Mouse (Mus musculus): ENCODE data around the gene B4gat1.
"Not testable (repeated sequence)": the region's sequence is repeated elsewhere in the genome, so short reads cannot be mapped to it uniquely, and the experiment has no call there.

Gene B4gat1

GRCm38 (mm10) chr19:5038709-5039156 lies at the start of gene B4gat1, which contains the start of gene AC124502.3:
Gene B4gat1 (plus strand): TSS chr19:5038826.
Gene AC124502.3 (plus strand): TSS chr19:5038891.
- peak; percentile 90 for DNase-seq

- DNase-seq = peak; percentile 82
These were observed 49.6 kb upstream of the B4gat1 start for GRCm38 (mm10) chr19:4989013-4989412.

- DNase-seq = peak; percentile 83
These were observed 49.0 kb upstream of the B4gat1 start for GRCm38 (mm10) chr19:4989434-4990255.

- peak; percentile 68 for DNase-seq
These were observed 48.4 kb upstream of the B4gat1 start, which contains the start of gene Npas4 for GRCm38 (mm10) chr19:4990256-4990625. Gene Npas4 (minus strand): TSS chr19:4990316.

GRCm38 (mm10) chr19:4990716-4991115 lies 47.9 kb upstream of the B4gat1 start:
- DNase-seq = peak; percentile 61

GRCm38 (mm10) chr19:4992371-4992770 lies 46.3 kb upstream of the B4gat1 start:
- no peak for DNase-seq

GRCm38 (mm10) chr19:4992904-4993303 lies 45.7 kb upstream of the B4gat1 start:
- DNase-seq = peak; percentile 72

GRCm38 (mm10) chr19:4994043-4994442 lies 44.6 kb upstream of the B4gat1 start:
- DNase-seq = peak; percentile 54

- DNase-seq = no peak
These were observed 39.0 kb upstream of the B4gat1 start for GRCm38 (mm10) chr19:4999445-5000140.

GRCm38 (mm10) chr19:5001666-5002406 lies 36.8 kb upstream of the B4gat1 start:
- DNase-seq = peak; percentile 84

GRCm38 (mm10) chr19:5003644-5004043 lies 35.0 kb upstream of the B4gat1 start:
- DNase-seq = not testable (repeated sequence)

GRCm38 (mm10) chr19:5004925-5005324 lies 33.7 kb upstream of the B4gat1 start:
- DNase-seq = no peak

GRCm38 (mm10) chr19:5013138-5013537 lies 25.5 kb upstream of the B4gat1 start:
- DNase-seq = no peak

GRCm38 (mm10) chr19:5014961-5015398 lies 23.6 kb upstream of the B4gat1 start:
- no peak for DNase-seq

- no peak for DNase-seq
These were observed 22.3 kb upstream of the B4gat1 start for GRCm38 (mm10) chr19:5016221-5016742.

- peak; percentile 71 for DNase-seq
These were observed 21.8 kb upstream of the B4gat1 start for GRCm38 (mm10) chr19:5016782-5017181.

GRCm38 (mm10) chr19:5017611-5018010 lies 21.0 kb upstream of the B4gat1 start:
- no peak for DNase-seq

- DNase-seq = no peak
These were observed 20.4 kb upstream of the B4gat1 start for GRCm38 (mm10) chr19:5018191-5018590.

- DNase-seq = no peak
These were observed 17.2 kb upstream of the B4gat1 start for GRCm38 (mm10) chr19:5021416-5021815.

- DNase-seq = peak; percentile 84
These were observed 14.8 kb upstream of the B4gat1 start, which contains the start of gene Slc29a2 for GRCm38 (mm10) chr19:5023621-5024479. Gene Slc29a2 (plus strand): TSS chr19:5023860.

GRCm38 (mm10) chr19:5026111-5026510 lies 12.5 kb upstream of the B4gat1 start:
- no peak for DNase-seq

- DNase-seq = no peak
These were observed 5.9 kb upstream of the B4gat1 start for GRCm38 (mm10) chr19:5032686-5033085.
